Mouse (Mus musculus) cerebellum, postnatal 10 days (tissue): Measurements from ENCODE around the gene Gdf5.

Experiments
- DNase-seq, 2 experiments: peaks; one replicate each; pipeline ENCODE4 v3.0.0; 2021; ENCODE audit warnings: mixed read lengths in 2 of 2

The Gdf5 gene

DNA sequence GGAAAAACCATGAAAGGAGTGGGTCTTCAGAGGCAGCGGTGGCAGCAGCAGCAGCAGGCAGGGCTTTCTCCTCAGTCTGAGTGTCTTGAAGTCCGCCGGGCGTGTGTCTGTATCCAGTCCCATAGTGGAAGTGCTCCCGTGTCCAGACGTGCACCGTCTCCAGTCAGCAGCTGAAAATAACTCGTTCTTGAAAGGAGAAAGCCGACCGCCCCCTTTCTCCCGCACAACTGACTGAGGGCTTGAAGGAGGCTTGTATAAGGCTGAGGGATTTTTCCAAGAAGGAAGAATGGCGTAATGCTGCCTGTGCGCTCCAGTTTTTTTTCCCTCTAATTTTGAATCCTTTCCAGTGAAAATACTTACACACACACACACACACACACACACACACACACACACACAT, at the start of gene Gdf5:
Gdf5 (minus strand) TSS at position 244 of the 400 bp plus-strand sequence.
- DNase-seq, result no peak

DNA sequence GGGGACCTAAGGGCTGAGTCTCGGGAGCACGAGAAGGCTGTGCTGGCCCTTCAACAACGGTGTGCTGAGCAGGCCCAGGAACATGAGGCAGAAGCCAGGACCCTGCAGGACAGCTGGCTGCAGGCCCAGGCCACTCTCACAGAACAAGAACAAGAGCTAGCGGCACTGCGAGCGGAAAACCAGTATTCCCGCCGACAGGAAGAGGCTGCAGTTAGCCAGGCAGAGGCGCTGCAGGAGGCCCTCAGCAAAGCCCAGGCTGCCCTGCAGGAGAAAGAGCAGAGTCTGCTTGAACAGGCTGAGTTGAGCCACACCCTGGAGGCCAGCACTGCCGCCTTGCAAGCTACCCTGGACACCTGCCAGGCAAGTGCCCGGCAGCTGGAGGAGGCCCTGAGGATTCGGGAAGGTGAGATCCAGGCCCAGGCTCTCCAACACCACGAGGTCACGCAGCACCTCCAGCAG, 46.7 kb upstream of the Gdf5 start:
- DNase-seq, result peak; percentile 98 to 99

DNA sequence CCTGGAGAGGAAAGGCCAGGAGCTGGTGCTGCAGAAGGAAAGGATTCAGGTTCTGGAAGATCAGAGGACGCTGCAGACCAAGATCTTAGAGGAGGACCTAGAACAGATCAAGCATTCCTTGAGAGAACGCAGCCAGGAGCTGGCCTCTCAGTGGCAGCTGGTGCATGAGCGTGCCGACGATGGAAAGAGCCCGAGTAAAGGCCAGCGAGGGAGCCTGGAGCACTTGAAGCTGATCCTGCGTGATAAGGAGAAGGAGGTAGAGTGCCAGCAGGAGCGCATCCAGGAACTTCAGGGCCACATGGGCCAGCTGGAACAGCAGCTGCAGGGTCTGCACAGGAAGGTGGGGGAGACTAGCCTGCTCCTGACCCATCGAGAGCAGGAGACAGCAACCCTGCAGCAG, 46.0 kb upstream of the Gdf5 start:
- peak; percentile 73 to 74 for DNase-seq

DNA sequence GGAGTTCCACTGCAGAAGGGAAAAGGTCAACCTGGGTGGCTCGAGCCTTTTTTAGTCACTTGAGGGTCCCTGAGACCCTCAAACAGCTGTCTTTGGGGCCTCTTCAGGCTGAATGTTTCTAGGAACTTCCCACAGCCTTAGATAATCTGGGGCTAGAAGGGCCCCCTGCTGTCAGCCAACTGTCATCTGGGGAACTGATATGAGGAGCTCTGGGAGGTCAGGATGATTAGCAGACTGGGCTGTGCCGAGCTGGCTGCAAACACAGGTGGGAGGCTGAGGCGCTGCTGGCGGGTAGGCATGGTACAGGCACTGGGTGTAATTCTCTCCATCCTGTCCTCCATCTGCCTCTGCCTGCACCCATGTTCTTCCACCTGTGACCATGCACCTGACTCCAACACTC, 43.9 kb upstream of the Gdf5 start:
- peak; percentile 60 to 71 for DNase-seq

DNA sequence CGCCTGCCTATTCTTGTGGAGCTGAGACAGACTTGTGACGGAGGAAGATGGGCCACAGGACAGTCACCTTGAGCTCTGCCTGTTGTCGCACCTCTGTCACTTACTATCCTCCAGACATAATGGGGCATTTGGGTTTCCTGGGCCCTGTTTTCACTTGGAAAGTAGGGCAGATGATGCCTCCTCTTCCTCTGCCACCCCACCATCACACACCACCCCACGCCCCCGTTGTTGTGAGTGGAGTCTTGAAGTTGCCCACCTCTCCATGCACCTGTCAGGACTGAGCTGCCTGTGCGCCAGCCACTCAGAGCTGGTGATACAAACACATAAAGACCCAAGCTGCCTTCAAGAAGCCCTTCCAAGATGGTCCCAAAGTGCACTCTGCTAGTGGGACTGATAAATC, 42.0 kb upstream of the Gdf5 start:
- no peak for DNase-seq

DNA sequence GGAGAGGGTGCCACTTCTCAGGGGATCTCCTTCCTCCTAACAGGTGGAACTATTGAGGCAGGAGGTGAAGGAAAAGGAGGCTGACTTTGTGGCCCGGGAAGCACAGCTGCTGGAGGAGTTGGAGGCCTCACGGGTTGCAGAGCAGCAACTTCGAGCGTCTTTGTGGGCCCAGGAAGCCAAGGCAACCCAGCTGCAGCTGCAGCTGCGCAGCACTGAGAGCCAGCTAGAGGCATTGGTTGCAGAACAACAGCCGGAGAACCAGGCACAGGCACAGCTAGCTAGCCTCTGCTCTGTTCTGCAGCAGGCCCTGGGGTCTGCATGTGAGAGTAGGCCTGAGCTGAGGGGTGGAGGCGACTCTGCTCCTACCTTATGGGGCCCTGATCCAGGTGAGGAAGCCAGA, 40.6 kb upstream of the Gdf5 start:
- no peak for DNase-seq

DNA sequence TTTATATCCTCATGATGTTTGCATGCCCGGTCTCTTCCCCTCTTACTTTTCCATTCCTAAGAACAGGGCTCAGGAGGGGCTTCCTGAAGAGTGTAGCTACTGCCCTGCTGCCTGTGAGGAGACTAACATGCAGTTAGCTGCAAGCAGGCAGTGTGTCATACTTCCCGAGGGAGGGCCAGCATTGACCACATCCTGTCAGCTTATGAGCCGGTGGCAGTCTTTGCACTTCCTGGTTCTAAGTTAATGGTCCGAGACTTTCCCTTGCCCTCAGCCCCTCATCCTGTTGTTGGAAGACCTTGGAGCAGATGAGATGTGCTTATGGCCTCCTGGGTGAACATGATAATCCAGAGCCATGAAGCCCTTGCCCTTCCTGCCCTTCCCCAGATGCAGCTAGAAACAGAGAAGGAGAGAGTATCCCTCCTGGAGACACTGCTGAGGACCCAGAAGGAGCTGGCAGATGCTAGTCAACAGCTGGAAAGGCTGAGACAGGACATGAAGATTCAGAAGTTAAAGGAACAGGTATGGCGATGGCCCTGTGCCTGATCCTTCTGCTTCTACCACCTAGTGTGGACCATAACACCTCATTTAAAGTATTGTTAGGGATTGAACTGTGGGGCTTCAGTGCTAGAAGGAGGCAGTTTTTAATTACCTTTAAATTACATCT, 34.3 kb upstream of the Gdf5 start:
- DNase-seq, result no peak

DNA sequence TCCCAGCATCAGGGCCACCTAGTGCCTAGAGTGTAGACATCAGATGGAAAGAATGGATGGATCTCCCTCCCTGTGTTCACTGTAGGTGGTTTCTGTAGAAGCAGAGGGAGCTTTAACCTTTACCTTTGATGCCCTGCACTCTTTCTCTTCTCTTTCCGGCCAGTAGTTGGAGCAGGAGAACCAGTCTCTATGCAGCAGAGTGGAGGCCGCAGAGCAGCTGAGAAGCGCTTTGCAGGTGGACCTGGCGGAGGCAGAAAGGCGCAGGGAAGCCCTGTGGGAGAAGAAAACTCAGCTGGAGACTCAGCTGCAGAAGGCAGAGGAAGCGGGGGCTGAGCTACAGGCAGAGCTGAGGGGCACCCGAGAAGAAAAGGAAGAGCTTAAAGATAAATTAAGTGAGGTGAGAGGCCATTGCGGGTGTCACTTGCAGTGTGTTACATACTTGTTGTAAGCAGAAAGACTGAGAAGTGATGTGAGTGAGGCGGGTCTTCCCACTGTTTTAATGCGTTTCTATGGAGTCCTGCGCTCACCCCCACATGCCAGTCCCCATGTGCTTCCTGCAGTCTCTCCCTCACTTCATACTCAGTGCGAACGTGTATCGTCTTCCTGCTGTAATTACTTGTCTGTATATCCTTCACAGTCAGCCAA, 29.0 kb upstream of the Gdf5 start:
- DNase-seq, result no peak

DNA sequence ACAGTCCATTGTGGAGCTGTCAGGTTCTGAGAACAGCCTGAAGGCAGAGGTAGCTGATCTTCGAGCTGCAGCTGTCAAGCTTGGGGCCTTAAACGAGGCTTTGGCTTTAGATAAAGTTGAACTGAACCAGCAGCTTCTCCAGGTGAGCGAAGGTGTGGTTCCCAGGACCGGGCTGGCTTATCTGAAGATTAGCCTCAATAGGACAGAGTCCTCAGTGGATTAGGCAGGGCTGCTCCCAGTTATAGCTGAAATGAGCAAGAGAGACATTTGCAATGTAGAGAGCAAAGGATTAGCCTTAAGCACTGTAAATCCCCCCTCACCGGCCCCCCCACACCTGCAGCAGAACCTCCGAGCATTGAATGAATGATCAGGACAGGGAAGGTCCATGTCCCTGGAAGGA, 28.2 kb upstream of the Gdf5 start:
- DNase-seq, result no peak

DNA sequence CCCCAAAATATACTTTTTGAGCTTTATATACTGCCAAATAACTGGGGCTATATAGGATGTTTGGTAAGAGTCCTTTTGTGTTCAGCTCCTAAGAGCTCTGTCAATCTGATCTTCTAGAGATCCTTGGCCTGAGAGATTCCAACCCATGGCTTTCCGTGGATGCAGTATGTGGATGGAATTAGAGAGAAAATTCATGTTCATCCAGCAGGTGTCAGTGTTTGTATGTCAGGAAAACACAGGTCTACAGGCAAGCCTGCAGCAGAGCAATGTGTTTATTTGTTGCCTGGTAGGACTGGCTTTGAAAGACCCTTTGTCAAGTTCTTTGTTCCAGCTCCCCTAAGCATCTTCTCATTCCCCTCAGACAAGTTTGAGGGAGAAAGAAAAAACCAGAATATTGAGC, 17.8 kb upstream of the Gdf5 start:
- DNase-seq, result peak; percentile 65 to 80

DNA sequence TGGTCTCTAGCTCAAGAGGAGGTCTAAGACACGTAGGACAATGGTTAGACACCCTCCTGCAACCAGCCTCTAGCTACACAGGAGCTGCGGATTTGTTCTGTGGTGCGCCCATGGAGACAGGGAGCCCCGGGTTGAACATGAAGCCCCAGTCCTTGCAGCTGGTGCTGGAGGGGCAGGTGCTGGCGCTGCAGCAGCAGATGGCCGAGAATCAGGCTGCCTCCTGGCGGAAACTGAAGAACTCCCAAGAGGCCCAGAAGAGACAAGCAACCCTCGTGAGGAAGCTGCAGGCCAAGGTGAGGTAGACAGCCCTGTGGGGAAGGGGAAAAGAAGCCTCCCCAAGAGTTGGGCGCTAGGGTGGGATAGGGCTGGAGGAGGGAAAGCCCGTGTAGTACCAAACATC, 16.7 kb upstream of the Gdf5 start:
- peak in 1 of 2 experiments; percentile 52 for DNase-seq

DNA sequence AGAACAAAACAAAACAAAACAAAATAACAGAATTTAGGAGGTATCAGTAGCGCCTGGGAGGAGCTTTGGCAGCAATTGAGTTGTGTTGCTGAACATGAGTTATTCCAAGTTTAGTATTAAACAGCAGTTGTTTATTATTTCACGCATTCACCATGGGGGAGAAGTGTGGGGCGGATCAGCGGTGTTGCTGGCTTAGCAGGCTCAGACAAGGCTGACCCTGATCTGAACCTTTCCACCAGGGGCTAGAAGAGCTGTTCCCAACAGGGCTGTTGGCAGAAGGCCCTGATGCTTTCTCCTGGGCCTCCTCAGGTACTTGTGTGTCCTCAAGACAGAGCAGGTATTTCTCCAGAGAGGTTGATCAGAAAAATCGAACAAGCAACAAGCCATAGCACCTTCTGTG, 14.8 kb upstream of the Gdf5 start:
- DNase-seq, result no peak

DNA sequence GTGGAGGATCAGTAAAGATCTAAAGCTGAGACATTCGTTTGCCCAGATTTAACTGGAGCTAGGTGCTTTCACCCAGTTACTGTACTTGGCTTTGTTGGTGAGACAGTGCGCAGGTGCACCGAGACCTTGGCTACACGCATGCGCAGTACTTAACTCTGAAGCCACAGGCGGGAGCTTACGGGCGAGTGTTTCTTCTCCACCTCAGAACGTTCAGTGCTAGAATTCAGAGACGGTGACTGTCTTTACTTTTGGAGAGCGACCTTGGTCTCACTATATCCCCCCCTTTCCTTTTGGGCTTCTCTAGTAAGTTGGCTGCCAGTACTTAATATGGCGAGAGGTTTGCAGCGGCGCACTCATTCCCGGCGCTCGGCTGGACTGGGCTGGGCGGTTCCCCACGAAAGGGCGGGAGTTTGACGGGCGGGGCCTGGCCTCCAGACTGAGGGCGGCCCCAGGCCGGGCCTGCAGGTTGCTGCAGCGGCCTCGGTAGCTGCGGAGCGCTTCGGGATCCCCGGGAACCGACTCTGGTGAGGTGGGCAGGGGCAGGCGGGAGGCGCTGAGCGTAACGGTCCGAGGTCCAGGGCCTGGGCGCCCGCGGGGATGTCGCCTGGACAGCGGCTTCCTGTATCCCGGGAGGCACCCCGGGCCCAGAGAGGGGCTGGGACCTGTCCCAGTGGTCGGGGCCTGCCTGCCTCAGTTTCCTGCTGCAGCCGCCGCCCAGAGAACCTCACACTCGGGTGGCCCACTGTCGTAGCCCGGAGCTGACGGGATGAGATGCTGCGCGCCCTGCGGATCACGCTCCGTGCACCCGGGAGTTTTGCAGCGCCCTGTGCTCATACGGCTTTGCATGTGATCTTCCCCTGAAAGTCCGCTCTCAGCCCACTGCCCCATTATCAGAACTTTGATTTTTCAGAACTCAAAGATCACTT, 11.2 kb upstream of the Gdf5 start, which contains the start of gene Cep250:
Cep250 (plus strand) TSS at position 325 of the 926 bp plus-strand sequence.
- peak; percentile 93 to 96 for DNase-seq

DNA sequence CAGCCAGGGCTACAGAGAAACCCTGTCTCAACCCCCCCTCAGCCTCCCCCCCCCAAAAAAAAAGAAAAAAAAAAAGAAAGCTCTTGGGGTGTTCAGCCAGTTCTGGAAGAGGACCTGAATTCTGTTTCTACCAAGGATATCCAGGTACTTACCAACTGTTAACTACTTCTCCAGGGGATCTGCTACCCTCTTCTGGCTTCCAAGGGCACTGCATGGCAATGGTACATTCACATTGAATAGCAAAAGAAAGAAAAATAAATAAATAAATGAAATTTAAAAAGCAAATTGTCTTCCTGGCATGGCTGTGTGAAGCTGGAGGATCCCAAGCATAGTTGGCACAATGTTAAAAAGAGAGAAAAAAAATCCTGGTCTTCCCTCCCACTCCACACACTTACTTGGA, 6.8 kb upstream of the Gdf5 start:
- peak; percentile 86 to 87 for DNase-seq

DNA sequence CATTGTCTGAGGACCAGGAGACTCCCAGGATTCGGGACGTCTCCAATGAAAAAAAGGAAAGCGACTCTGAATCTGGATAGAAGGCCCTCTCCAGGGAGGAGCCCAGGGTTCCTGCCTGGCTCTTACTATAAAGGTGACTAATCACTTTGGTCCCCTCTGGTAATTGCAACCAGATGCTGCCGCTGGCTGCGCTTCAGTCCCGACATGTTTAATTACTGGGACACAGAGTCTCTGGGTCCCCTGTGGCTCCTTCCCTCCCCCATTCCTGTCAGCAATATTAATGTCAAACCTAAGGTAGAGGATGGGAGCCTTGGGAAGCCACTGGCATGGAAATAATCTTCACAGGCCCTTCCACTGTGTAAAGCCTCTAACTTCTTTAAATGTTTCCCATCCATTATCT, 4.2 kb upstream of the Gdf5 start:
- DNase-seq, result peak in 1 of 2 experiments; percentile 24

DNA sequence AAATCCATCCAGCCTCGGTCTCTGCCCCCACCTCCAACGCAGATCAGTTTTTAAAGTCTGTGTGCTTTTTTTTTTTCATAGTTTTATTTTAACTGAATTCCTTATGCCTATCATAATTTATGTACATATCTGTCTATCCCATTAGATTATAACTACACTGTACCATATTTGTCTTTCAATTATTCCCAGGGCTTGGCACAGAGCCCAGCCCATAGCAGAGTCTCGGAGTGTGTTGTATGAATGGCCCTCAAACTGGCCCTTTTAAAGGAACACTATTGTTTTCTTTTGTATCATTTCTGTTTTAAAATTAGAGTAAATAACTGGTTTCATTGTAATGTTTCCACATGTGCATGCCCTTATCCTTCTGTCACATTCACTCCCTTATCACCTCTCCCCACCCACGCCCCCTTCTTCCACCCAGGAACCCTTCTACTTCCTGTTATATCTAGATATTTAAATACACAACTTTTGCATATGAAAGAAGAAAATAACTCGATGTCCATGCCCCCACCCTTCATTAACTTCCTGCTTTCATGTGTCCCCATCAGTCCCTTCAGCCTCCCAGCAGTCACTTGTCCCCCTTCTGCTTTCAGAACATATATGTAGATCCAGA, 2.3 kb upstream of the Gdf5 start:
- DNase-seq, result no peak

DNA sequence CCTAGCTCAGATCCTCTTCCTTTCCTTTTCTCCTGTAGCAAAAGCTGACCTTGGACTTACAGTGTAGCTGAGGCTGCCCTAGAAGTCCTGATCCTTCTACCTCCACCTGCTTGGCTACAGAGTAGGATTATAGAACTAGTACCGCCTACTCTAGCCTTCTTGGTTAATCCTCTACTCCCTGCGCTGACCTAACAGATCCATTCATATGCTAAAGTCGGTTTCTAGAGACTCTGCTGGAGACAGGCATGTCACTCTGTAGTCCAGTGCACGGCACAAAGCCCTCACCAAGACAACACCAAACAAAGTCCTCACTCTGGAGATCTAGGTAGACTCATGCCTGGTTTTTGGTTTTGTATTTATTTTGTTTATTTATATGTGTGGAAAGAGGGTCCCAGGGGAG, 1.3 kb upstream of the Gdf5 start:
- no peak for DNase-seq

DNA sequence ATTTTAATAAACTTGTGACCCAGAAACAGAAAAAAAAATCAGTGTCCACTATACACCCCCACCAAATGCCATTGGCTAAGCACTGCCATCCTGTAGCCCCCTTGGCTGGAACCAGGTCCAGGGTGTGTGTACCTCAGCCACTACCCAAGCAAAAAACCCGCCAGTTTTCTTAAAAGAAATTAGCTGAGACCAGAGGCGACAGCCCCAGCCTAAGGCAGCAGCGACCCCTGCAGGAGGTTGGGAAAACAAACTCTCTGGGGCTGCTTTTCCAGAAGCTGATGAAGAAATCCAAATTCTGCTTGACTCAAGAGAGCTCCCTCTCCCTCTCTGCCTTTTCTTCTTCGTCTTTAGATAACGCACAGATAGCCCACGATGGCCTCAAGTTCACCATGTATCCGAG, 902 bp upstream of the Gdf5 start:
- peak; percentile 85 to 89 for DNase-seq

DNA sequence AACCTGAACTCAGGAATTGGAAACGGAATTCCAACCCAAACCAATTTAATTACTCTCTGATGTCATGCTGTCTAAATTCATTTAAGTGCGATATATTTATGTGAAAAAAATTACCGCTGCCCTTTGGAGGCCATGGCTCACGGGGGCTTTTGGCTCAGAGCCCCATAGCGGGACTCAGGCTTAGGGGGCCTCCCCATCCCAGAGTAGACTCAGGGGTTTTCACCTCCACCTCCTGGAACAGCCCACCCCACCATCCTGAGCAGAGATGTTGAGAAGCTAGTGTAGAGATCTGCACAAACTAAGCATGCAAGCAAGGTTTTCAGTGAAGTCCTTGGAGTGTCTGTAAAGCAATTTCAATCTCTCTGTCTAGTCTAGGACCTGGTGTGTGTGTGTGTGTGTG, 413 bp upstream of the Gdf5 start:
- no peak for DNase-seq

DNA sequence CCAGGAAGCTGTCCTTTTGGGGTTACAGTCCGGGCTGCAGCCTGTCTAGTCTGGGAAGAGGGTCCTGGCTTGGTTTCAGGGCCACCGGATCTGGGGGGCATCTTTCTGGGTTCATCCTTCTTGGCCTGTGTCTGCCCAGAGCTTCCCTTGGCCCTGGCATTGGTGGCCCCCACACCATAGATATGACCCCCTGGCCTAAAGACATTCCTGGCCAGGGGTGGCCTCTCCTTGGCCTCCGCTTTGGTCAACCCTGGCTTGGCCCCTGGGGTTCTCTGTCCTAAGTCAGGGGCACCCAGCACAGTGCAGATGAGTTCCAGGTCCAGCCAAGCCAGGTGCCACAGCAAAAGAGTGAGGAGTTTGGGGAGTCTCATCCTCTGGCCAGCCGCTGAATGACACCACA, 482 bp downstream of the Gdf5 start:
- no peak for DNase-seq

DNA sequence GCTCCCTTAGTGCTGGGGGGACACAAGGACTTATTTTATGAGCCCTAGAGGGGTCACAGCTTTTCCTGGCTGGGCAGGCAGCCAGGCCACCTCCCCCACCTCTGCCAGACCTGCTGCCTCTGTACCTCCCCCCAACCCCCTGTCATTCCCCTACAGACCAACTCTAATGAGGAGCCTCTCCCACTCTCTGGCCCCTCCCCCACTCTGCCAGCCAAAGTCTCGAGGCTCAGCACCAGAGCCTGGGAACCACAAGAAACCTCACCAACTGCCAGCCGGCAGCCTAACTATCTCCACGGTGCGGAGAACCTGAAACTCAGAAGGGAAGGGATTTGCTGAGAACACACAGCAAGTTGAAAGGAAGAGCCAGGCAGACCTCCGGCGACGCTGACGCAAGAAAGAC, 1.7 kb downstream of the Gdf5 start:
- peak in 1 of 2 experiments; percentile 42 for DNase-seq

DNA sequence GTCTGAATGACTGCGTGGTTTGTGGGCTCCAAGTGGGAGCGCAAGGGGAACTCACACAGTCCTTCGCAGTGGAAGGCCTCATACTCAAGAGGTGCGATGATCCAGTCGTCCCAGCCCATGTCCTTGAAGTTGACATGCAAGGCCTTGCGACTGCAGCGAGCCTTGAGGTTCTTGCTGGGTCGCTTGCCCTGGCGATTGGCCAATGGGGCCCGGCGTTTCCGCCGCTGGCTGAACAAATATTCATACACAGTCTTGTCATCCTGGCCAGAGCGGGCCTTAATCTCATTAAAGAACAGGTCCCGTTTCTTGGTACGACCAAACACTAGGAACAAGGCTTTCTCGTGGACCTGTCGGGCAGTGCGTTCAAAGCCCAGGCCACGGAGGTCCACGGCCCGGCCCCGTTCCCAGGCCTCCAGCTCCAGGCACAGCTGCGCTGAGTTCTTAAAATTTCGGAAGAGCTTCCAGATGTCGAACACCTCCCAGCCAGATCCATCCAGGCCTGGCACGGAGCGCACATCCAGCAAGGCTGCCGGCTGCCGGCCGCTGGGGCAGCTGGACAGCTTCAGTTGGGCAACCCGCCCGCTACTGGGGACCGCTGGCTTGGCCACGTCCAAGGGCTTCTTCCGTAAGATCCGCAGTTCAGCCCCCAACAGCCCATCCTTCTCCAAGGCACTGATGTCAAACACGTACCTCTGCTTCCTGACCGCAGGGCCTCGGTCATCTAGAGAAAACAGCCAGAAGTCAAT, 3.3 kb downstream of the Gdf5 start:
- DNase-seq, result peak in 1 of 2 experiments; percentile 36
